Mouse (Mus musculus): ENCODE measurements around the gene Atmin. TPM values are rescaled to one million over a fixed set of nuclear protein-coding genes. Genes with fewer than 3 reads are reported as not detected.

Gene Atmin
- 11.0 TPM in 2 replicates for polyA plus RNA-seq (2011; ENCODE audit: insufficient read length, low read depth, missing spikeins)

DNA sequence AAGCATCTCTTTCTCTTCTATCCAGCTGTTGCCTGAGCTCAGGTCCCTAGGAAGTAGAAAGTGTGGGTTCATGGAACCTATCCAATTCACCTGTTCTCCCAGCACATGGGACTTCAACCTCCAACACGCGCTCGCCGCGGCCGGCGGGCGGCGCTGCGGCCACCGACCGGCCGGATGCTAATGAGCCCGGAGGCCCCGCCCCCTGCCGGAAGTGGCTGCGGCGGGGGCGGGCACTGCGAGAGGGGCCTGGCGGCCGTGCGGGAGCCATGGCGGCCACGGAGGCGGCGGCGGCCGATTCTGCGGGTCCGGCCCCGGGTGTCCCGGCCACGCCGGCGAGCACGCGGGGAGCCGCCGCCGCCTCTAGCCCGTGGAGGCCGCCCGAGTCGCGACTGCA is at the start of gene Atmin:
Gene Atmin, plus strand, starts transcription at position 233 of the 394 bp plus-strand sequence.
- H3K4me3 ChIP-seq (ENCODE audit: insufficient read depth, low read length): peak within 1 kb of the TSS; percentile 75
- H3K4me1 ChIP-seq (ENCODE audit: control insufficient read depth, insufficient read depth, low read length): peaks cover 5% of the 10 kb centered on the region; the same call in 1 of the 2 replicates
- peak; percentile 33; the same call in 1 of the 2 replicates for TF ChIP-seq CTCF (IDR thresholded peaks at IDR 0.05; ENCODE audit: borderline replicate concordance, insufficient read depth, low read length)
- TF ChIP-seq POLR2A (IDR thresholded peaks at IDR 0.05; ENCODE audit: low read depth, low read length): peak; percentile 57; the same call in 1 of the 2 replicates
- H3K27ac ChIP-seq (ENCODE audit: insufficient read depth, low read length): no peak within 1 kb of the TSS

DNA sequence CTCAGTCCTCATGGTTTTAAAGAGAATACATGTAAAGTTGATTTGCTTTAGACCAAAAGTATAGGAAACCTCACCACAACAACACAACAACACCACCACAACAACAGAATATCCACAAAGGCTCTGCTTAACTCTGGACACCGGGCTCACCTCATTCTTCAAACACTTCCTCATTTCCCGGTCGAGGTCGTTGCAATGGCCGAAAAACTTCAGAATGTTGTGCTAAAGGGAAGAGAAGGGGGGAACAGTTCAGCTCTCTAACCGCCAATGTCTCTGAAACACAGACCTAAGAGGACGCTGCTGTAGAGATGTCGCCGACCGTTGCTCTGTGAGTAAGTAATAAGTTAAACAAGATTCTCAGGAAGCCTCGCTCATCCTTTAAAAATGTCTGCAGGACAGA is 49.3 kb upstream of the Atmin start:
- H3K4me3 ChIP-seq (ENCODE audit: insufficient read depth, low read length): no peak overlapping the region
- H3K27ac ChIP-seq (ENCODE audit: insufficient read depth, low read length): no peak overlapping the region
- H3K4me1 ChIP-seq (ENCODE audit: control insufficient read depth, insufficient read depth, low read length): no peaks in the 10 kb centered on the region
- TF ChIP-seq POLR2A (IDR thresholded peaks at IDR 0.05; ENCODE audit: low read depth, low read length) (no peak), CTCF (IDR thresholded peaks at IDR 0.05; ENCODE audit: borderline replicate concordance, insufficient read depth, low read length) (no peak)

DNA sequence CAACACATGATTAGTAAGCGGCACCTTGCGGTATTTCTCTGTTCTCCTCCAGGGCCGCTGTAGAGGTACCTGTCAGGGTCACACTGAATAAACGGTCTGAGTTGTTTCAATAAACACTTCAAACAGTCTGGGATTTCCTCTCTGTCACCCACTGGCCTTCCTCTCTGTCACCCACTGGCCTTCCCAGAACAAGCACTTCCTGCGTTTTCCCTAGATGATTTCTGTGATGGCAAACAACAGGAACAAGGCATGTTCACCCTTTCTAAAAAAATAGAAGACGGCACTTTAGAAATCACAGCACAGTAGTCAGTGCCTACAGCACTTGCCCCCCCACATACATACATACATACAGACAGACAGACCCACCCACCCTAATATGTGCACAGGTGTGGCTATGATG is 47.7 kb upstream of the Atmin start:
- no peaks in the 10 kb centered on the region for H3K4me1 ChIP-seq (ENCODE audit: control insufficient read depth, insufficient read depth, low read length)
- no peak for TF ChIP-seq CTCF (IDR thresholded peaks at IDR 0.05; ENCODE audit: borderline replicate concordance, insufficient read depth, low read length)
- no peak for TF ChIP-seq POLR2A (IDR thresholded peaks at IDR 0.05; ENCODE audit: low read depth, low read length)
- H3K27ac ChIP-seq (ENCODE audit: insufficient read depth, low read length): no peak overlapping the region
- no peak overlapping the region for H3K4me3 ChIP-seq (ENCODE audit: insufficient read depth, low read length)

DNA sequence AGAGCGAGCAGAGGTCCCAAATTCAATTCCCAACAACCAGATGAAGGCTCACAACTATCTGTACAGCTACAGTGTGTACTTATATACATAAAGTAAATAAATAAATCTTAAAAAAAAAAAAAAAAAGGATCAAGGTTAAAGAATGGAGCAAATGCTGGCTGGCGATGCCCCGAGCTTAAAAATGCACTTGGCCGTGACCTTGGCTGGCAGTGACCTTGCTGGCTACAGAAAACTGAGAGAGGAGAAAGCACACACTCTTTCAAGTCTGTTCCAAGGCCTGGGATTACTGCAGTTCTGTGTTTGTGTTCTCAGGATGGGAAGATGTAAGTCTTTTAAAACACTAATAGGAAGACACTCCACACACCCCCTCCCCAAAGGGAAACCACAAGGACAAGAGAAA is 38.5 kb upstream of the Atmin start:
- no peak overlapping the region for H3K27ac ChIP-seq (ENCODE audit: insufficient read depth, low read length)

DNA sequence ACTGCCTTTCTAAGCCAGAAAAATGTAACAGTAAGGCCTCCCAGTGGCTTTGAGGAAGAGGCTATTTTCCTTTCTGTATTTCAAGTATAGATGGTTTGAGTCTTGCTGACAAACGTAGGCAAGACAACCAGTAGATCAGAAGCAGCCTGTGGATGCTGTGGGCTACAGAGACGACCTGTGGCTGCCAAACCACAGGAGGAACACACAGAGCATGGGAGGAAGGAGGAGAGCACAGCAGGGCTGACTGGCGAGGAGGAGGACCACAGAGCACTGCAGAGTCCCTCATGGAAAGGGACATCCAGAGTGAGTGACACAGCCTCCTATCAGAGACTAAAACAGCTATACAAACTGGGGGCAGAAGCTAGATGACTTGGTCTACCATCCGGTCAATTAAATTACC is 37.9 kb upstream of the Atmin start:
- no peak overlapping the region for H3K4me3 ChIP-seq (ENCODE audit: insufficient read depth, low read length)
- peaks cover 5% of the 10 kb centered on the region for H3K4me1 ChIP-seq (ENCODE audit: control insufficient read depth, insufficient read depth, low read length)
- TF ChIP-seq CTCF (IDR thresholded peaks at IDR 0.05; ENCODE audit: borderline replicate concordance, insufficient read depth, low read length) (no peak), POLR2A (IDR thresholded peaks at IDR 0.05; ENCODE audit: low read depth, low read length) (no peak)
- H3K27ac ChIP-seq (ENCODE audit: insufficient read depth, low read length): no peak overlapping the region

More for the DNA sequence above, 38.5 kb upstream of the Atmin start:
- no peak overlapping the region for H3K4me3 ChIP-seq (ENCODE audit: insufficient read depth, low read length)
- TF ChIP-seq CTCF (IDR thresholded peaks at IDR 0.05; ENCODE audit: borderline replicate concordance, insufficient read depth, low read length) (no peak), POLR2A (IDR thresholded peaks at IDR 0.05; ENCODE audit: low read depth, low read length) (no peak)
- H3K4me1 ChIP-seq (ENCODE audit: control insufficient read depth, insufficient read depth, low read length): peaks cover 5% of the 10 kb centered on the region

DNA sequence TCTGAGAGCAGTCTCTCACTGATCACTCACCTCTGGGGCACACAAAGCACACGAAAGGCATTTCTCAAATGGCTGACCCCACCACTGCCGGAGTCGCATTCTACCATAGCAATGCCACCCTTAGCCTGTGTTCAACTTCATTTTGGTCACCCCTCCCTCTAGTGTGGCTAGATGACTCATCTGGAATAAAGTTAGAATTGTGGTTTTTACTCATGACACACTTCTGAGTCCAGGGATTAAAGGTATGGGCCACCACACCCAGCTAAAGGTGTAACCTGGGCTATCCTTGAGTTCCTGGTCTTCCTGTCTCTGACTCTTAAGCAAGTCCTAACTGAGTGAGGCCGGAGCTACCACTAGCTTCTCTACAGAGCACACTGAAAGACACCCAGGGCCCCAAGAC is 37.4 kb upstream of the Atmin start:
- H3K4me1 ChIP-seq (ENCODE audit: control insufficient read depth, insufficient read depth, low read length): peaks cover 5% of the 10 kb centered on the region
- H3K4me3 ChIP-seq (ENCODE audit: insufficient read depth, low read length): no peak overlapping the region
- no peak for TF ChIP-seq POLR2A (IDR thresholded peaks at IDR 0.05; ENCODE audit: low read depth, low read length)
- TF ChIP-seq CTCF (IDR thresholded peaks at IDR 0.05; ENCODE audit: borderline replicate concordance, insufficient read depth, low read length): no peak
- H3K27ac ChIP-seq (ENCODE audit: insufficient read depth, low read length): no peak overlapping the region

DNA sequence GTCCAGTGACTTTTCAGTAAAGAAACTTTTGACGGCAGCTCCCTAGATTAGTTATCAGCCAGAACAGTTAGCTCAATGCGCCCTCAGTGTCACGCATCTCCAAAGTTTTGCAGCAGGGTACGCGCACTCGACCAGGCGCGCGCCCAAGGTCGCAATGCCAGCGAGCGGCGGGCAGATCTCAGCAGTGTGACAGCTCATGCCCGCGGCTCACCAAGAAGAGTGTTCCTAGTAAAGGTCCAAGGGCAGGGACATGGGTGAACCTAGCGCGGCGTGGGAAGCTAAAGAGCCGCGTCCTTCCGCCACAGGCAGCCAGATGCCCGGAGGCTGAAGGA is 22.2 kb upstream of the Atmin start:
- TF ChIP-seq POLR2A (IDR thresholded peaks at IDR 0.05; ENCODE audit: low read depth, low read length) (no peak), CTCF (IDR thresholded peaks at IDR 0.05; ENCODE audit: borderline replicate concordance, insufficient read depth, low read length) (no peak)
- peak overlapping the region; percentile 70 for H3K4me3 ChIP-seq (ENCODE audit: insufficient read depth, low read length)
- no peaks in the 10 kb centered on the region; the same call in 1 of the 2 replicates for H3K4me1 ChIP-seq (ENCODE audit: control insufficient read depth, insufficient read depth, low read length)
- H3K27ac ChIP-seq (ENCODE audit: insufficient read depth, low read length): peak overlapping the region; percentile 13; the same call in 1 of the 2 replicates

DNA sequence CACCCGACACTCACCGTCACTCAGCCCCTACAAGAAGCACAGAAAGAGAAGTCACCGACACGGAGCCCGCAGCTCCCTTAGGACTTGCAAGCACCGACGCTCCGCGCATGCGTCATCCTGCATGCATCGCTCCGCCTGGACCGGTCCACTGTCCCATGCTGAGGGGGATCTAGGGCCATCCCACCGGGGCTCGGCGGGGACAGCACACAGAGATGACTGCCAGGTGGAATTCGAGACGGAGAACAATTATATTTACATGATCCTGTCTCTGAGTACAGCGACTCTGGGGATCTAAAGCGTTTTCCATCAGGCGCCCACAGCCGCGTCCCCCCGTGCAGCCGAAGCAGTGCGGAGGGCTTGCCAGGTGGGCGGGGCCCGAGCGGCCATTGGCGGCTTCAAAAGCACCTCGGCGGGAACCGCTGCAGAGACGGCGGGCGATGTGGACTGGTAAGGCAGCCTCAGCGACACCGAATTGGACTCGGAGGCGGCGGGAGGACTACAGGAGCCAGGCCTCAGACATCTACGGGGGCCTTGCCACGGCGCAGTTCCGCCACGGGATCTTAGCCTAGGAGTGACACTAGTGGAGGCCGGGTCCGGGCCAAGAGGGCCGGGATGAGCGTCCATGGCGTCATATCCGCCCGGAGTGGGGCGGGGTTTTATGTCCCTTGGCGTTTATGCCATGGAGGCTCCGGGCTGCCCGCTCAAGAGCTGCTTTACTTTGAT is 21.7 kb upstream of the Atmin start, which contains the start of the genes Cmc2 and Cenpn:
Gene Cmc2, minus strand, starts transcription at position 119 of the 723 bp plus-strand sequence.
Gene Cenpn, plus strand, starts transcription at position 394 of the 723 bp plus-strand sequence.
- Histone ChIP-seq H3K4me1 (ENCODE audit: control insufficient read depth, insufficient read depth, low read length) (no peaks in the 10 kb centered on the region; the same call in 1 of the 2 replicates), H3K27ac (ENCODE audit: insufficient read depth, low read length) (peak within 1 kb of the TSS; percentile 16; the same call in 1 of the 2 replicates), H3K4me3 (ENCODE audit: insufficient read depth, low read length) (peak within 1 kb of the TSS; percentile 70)
- peak; percentile 98 for TF ChIP-seq POLR2A (IDR thresholded peaks at IDR 0.05; ENCODE audit: low read depth, low read length)
- no peak for TF ChIP-seq CTCF (IDR thresholded peaks at IDR 0.05; ENCODE audit: borderline replicate concordance, insufficient read depth, low read length)

DNA sequence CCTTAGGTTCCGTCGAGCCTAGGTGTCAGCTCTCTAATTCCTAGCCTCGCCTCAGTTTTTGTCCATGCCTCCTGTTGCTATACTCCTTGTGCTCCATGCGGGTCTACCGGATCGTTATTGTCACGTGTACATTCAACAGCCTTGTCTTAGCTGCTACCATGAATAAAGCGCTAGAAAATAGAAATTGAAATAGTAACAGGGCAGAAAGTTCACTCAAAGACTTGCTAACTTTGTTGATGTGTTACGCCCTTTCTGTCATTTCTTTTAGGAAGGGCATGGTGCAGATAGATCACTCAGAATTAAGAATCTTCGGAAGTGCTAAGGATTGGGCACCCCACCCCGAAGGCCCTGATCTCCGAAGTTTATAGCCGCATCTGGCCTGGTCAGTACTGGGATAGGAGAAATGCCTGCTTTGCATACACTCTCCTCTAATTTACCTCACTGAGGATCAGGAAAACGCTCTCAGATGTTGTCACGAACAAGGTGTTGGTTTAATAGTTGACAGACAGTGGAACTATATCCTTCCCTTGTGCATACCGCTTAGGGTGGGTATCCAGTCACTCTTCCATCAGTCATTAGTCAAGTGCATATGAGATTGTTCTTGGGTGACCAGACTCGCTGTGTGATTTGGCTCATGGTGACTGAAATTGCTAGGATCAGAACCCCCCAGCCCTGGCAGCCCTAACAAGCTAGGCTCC is 21.0 kb upstream of the Atmin start:
- Histone ChIP-seq H3K27ac (ENCODE audit: insufficient read depth, low read length) (peak overlapping the region; percentile 16; the same call in 1 of the 2 replicates), H3K4me3 (ENCODE audit: insufficient read depth, low read length) (peak overlapping the region; percentile 70), H3K4me1 (ENCODE audit: control insufficient read depth, insufficient read depth, low read length) (no peaks in the 10 kb centered on the region; the same call in 1 of the 2 replicates)
- 0 out of 2 replicates have a peak, but pooled peaks have one; percentile 17 for TF ChIP-seq POLR2A (IDR thresholded peaks at IDR 0.05; ENCODE audit: low read depth, low read length)
- TF ChIP-seq CTCF (IDR thresholded peaks at IDR 0.05; ENCODE audit: borderline replicate concordance, insufficient read depth, low read length): no peak

Measured in embryonic fibroblast, embryonic 13.5 days (primary cell).